Mouse (Mus musculus) lung, adult 18-20 months (tissue): ENCODE measurements around the gene Tulp2.

Experiments
- DNase-seq, 2 experiments: peaks; one replicate each; pipeline ENCODE4 v3.0.0; 2022; ENCODE audit warnings: mixed read lengths in 2 of 2

Gene Tulp2

GRCm38 (mm10) chr7:45481374-45481927 lies at the start of gene Tulp2:
TSS of gene Tulp2 (plus strand) at chr7:45481877.
- peak; percentile 71 to 79 for DNase-seq

GRCm38 (mm10) chr7:45433835-45434202 lies 47.9 kb upstream of the Tulp2 start:
- no peak for DNase-seq

- peak; percentile 100 for DNase-seq
Measured at GRCm38 (mm10) chr7:45434203-45435015, 47.3 kb upstream of the Tulp2 start, which contains the start of gene Gys1. TSS of gene Gys1 (plus strand) at chr7:45434844.

GRCm38 (mm10) chr7:45435038-45435437 lies 46.6 kb upstream of the Tulp2 start:
- DNase-seq, result peak in 1 of 2 experiments; percentile 61

- no peak for DNase-seq
Measured at GRCm38 (mm10) chr7:45436444-45436843, 45.2 kb upstream of the Tulp2 start.

GRCm38 (mm10) chr7:45437046-45437445 lies 44.6 kb upstream of the Tulp2 start:
- no peak for DNase-seq

- DNase-seq, result peak; percentile 44 to 71
Measured at GRCm38 (mm10) chr7:45437521-45438276, 44.0 kb upstream of the Tulp2 start, which contains the start of gene Ruvbl2. TSS of gene Ruvbl2 (minus strand) at chr7:45438096.

- no peak for DNase-seq
Measured at GRCm38 (mm10) chr7:45443526-45444420, 37.9 kb upstream of the Tulp2 start.

- no peak for DNase-seq
Measured at GRCm38 (mm10) chr7:45446589-45446988, 35.1 kb upstream of the Tulp2 start.

- peak in 1 of 2 experiments; percentile 36 for DNase-seq
Measured at GRCm38 (mm10) chr7:45447325-45447990, 34.2 kb upstream of the Tulp2 start.

- no peak for DNase-seq
Measured at GRCm38 (mm10) chr7:45449974-45450373, 31.7 kb upstream of the Tulp2 start.

- peak; percentile 75 to 83 for DNase-seq
Measured at GRCm38 (mm10) chr7:45451344-45451982, 30.2 kb upstream of the Tulp2 start.

- no peak for DNase-seq
Measured at GRCm38 (mm10) chr7:45454971-45455370, 26.7 kb upstream of the Tulp2 start.

- peak in 1 of 2 experiments; percentile 41 for DNase-seq
Measured at GRCm38 (mm10) chr7:45455932-45456696, 25.6 kb upstream of the Tulp2 start.

- no peak for DNase-seq
Measured at GRCm38 (mm10) chr7:45456721-45457203, 24.9 kb upstream of the Tulp2 start.

GRCm38 (mm10) chr7:45457204-45458060 lies 24.2 kb upstream of the Tulp2 start:
- peak; percentile 36 to 40 for DNase-seq

- DNase-seq, result peak; percentile 75 to 82
Measured at GRCm38 (mm10) chr7:45458748-45459563, 22.7 kb upstream of the Tulp2 start.

GRCm38 (mm10) chr7:45459564-45460140 lies 22.0 kb upstream of the Tulp2 start, which contains the start of gene Ftl1:
TSS of gene Ftl1 (minus strand) at chr7:45459884.
- peak; percentile 99 for DNase-seq
